Mouse (Mus musculus) spleen, postnatal 14 days (tissue): ENCODE measurements at regions not wholly inside any gene's neighbourhood (a gene's known extent, or its start where the extent isn't known, plus 50 kb on each side); places are given as distances from the start of the nearest gene placed in this dataset.

Source experiments
- DNase-seq, 2 experiments: peaks; one replicate each; pipeline ENCODE4 v3.0.0; 2021 to 2022; ENCODE audit warnings: low spot score in 2 of 2

DNA sequence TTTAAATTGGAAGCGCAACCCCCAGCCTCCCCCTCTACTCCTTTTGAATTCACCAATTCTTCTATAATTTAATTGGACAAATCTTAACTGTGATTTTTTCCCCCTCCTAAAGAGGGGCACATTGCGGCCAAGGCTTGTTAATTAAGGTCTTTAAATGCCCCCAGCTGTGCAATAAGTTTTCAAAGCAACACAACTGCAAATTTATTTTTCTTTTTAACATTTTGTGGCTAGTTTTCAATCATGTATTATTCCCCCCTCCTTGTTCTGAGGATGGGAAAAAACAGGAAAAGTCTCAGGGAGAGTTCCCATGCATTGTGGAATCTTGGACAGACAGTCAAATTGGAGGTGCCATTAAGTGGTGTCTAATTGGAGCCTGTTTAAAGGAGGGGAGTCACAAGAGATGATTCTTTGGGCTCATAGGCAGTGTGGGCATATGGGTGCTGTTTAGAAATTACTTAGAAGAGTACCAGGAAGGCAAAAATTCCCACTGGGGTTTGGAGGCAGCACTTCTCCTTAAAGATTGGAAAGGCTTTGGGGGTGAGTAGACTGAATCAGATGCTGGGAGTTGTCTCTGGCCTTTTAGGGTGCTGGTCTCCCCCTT lies 281.9 kb upstream of the Sall1 start:
- DNase-seq: no peak

DNA sequence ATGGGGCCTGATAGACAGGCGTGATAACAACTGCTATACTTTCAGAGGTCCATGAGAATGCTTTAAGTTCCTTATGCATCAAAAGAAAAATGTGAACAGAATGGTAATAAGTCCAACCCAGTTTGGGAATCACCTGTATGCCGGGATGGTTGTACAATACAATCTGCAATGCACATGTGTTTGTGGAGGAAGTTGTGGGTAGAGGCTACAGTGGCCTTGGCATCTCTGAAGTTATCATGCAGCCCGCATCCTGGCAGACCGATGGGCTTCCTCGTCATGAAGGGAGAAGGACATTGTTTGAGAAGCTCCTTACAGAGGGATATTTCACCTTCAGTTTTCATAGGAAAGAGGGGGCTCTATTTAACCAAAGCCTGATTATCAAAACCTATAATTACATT lies 281.3 kb upstream of the Sall1 start:
- no peak for DNase-seq

DNA sequence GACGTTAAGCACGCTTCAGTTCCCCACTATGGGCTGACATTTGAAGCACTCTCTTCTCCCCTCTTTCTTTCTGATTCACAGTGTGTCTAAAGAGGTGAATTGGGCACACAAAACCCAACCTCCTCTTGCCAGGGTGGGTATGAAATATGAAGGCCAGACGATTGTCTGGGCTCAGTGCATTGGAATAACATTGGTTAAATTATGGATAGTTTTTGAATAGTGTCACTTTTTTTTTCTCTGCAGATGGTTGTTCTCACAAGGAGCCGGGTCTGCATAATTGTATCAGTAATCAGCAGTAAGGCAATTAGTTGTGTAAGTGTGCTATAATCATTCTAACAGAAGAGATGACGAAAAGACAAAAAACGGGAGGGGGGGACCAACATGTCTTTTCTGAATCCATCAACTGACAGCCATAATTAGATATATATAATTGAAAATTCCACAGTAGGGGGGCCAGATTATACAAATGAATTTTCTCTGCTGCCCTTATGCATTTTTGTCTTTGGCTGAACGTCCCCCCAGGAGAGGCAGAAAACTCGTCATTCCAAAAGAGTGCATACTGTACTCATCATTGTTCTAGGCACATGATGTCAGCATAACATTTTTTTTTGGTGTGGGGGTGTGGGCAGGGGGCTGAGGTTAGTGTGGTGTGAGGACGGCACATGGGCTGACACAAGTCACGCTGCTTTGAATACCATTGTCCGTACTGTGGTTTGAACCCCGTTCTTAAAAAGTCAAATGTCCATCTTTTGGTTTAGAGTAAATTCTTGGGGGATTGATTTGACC lies 280.7 kb upstream of the Sall1 start:
- no peak for DNase-seq

DNA sequence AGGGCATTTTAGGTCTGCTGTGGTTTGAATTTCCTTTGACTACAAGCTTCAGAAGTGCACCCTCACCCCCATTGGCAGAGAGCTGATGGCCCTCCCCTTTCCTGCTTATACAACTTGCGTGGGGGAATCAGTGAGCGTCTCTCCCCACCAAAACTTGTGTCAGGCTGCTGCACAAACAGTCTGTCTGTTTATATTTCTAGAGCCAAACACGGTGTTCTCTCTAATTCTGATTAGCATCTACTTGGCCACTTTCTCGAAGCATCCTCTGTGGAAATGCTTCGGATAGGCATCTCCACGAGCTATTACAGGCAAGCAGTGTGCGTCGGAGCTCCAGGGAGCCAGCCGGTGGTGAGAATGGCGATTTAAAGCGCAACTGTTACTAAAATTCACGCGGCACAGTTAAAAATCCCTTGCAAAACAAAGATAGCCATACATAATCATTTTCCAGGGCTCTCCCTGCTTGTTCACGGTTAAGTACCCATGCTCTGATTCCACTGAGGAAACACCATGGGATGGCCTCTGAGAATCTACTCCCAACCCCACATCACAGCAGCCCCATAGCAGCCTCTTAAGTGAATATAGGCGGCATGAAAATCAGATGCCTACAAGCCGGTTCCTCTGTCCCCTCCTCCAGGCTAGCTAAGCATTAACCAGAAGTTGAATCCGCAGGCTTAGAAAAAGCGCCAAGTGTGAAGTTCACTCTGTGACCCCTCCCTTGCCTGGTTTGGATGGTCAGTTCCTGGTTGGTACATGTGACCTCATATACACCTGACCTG lies 273.7 kb upstream of the Sall1 start:
- DNase-seq: no peak

DNA sequence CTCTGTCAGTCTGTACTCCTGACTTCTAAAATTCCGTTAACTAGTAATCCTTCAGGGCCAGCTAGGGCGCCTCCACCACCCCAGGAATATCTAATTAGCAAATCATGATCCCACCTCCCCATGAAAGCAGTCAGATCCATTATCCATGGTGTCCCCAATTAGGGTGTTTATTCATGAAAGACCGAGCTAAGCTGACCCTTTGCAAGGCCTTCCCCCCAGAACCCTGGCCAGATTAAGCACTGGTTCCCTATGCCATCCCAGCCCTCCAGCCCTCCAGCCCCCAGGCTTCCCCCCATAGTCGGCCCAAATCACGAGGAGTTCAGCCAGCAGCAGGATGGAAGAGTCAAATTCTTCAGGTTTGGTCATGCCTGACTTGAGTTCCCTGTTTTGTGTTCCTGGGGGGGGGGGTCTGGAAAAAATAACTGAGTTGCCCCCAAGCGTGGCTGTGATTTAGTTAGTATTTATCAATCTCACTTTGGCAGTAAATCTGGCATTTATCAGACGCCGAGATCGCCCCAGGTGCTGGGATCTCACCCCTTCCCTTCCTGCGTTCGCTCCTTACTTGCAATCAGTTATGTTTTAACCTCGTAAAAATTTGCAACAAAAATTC lies 272.7 kb upstream of the Sall1 start:
- DNase-seq: no peak

- no peak for DNase-seq
Measured at GRCm38 (mm10) chr8:89314907-89315306, 270.9 kb upstream of the Sall1 start.

DNA sequence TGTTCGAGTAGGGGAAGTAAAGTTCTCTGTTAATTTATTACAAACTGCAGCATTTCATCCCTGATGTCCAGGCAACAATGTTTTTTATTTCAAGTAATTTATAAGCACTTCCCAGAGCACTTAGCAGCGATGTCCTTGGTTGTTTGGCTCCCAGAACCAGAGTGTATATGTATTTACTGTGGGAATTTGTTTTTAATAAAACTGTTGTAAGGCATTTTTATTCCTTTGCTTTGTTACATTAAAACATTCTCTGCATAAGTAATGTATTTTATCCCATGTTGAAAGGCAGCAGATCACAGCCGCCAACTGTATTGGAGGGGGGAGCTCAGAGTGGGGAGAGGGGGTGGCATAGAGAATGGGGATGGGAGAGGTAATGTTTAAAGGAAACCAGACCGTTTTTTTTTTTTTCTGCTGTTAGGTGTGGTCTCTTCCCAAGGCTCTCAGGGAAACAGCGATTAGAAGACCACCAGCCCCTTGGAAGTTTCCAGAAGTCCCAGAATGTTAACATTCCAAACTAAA lies 266.8 kb upstream of the Sall1 start:
- DNase-seq: no peak

- DNase-seq: no peak
Measured at GRCm38 (mm10) chr8:89309591-89309990, 265.6 kb upstream of the Sall1 start.

DNA sequence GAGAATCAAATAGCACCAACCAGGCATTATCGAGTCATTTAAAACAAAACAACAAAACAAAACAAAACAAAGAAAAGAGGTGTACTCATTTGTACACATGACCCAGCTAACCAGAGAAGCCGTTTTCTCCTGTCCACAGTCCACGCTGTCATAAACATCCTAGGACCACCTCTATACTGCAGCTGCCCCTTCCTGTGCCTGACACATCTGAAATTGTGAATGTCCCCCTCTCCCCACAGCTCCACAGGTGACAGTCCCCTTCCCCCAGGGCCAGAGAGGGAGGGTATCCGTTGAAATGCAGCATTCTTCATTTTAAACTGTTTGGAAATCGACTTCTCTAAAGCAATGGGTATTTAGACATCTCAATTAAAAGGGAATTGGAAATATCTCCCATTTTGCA lies 265.0 kb upstream of the Sall1 start:
- no peak for DNase-seq

DNA sequence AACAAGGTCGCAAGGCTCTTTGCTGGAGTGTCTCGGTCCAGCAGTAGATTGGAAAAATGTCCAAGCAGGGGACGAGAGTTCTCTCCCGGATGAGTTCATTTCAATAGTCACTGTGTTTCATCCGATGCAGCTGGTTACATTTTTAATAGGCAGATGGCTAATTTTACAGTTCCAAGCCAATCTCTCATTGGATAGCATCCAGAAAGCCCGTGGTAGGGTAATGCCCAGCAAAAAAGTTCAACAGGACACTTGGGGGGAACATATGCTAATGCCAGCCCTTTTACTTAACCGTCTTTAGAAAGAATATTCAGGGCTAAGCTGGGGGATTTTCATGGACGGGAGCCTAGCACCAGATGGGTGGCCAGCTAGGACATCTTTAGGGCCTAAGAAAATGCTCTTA lies 264.6 kb upstream of the Sall1 start:
- DNase-seq: no peak

DNA sequence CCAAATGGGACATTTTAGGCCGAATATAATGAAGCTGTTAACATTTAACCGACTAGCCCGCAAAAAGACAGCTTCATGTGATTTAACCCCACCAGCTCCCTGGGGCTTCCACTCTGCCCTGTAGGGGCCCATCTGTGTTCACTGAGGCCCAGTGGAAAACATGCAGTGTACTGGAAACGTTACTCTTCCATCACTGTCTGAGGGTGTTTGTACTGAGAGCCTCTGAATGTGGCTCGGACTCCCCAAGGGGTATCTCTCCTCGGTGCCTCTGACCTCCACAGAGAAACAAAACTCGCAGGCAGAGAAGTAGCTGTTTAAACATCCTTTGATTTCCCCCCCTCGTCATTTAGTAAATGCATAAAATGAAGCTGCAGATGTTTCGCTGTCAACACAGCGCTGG lies 263.6 kb upstream of the Sall1 start:
- no peak for DNase-seq

- no peak for DNase-seq
Measured at GRCm38 (mm10) chr8:89307085-89307484, 263.1 kb upstream of the Sall1 start.

DNA sequence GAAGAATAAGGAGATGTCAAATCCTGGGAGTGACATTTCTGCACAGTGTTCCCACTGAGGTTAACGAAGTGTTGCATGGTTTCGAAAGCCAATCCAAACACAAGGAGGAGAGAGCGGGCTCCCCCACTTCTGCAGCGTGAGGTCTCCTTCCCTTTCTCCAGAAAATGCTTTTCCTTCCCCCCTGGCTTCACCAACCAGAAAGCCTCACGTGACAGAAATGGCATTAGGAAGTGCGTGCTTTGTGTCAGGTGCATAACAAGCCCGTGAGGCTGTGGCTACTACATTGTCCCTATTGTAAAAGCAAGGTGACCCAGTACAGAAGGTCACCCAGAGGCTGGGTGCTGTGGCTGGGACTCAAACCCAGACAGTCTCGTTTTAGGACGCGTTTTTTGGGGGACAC lies 260.2 kb upstream of the Sall1 start:
- no peak for DNase-seq

DNA sequence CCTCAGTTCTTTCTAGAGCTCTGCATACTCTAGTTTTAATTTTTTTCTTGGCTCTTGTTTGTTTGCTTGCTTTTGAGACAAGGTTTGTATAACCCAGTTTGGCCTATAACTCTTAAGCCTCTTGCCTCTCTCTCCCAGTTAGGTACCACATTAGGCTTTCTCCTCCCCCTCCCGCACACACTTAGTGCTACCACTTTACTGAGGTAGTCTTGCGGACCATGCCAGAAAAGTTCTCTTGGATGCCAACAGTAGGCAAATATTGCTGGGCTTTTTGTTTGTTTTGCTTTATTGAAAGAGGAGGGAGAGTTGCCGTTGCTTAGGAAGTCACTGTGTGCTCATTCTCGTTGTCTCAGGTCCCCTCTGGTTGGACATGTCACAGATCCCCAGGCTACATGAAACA lies 259.4 kb upstream of the Sall1 start:
- DNase-seq: no peak

DNA sequence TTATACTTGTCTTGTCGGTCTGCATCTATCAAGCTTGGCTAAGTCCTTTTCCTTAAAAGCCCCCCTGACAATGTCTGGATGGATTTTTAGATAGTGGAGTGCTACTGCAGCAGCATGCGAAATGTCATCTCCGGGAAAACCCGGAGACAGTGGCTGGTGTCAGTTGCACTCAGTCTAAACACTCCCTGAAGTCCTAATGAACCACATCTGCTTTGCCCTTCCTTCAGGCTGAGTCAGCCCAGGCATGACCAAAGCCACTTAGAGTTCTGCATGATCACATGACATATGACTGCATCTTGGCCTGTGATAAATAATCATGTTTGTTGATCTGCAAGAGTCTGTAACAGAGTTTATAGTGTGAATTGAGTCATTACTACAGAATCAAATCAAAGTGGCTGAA lies 255.7 kb upstream of the Sall1 start:
- no peak for DNase-seq

- no peak for DNase-seq
Measured at GRCm38 (mm10) chr8:89295686-89296085, 251.7 kb upstream of the Sall1 start.

DNA sequence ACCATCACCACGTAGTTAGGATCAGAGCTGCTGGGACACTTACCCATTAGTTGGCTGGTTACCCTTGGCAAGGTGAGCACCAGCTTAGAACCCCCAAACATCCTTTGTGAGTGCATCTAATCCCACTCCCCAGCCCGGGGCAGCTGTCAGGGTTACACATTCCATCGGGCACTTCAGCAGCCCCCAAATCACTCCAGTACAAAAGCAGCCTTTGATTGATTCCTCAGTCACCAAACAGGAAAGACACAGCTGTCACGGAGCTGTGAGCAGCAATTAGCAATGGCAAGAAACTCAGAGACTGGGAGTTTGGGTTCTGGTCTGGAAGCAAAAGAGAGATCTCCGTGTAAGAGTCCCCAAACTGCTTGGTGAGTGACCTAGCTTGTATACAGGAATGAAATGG lies 245.1 kb upstream of the Sall1 start:
- no peak for DNase-seq

- DNase-seq: no peak
Measured at GRCm38 (mm10) chr8:89284871-89285564, 241.1 kb upstream of the Sall1 start.

- no peak for DNase-seq
Measured at GRCm38 (mm10) chr8:89283105-89284096, 239.4 kb upstream of the Sall1 start.

GRCm38 (mm10) chr8:89279844-89280243 lies 235.9 kb upstream of the Sall1 start:
- DNase-seq: no peak
